Mouse (Mus musculus): ENCODE results near the gene Dcaf11. TPM values are rescaled to one million over a fixed set of nuclear protein-coding genes. Genes with fewer than 3 reads are reported as not detected.

Dcaf11 gene
- polyA plus RNA-seq, 1 experiment: 25.6 TPM

GRCm38 (mm10) chr14:55584303-55584701, 24.5 kb downstream of the Dcaf11 start:
- peak overlapping the region; percentile 7; the same call in 1 of the 2 replicates for H3K9ac ChIP-seq (ENCODE audit: low read depth, poor library complexity, severe bottlenecking)
- peaks cover 9% of the 10 kb centered on the region for H3K36me3 ChIP-seq (ENCODE audit: control insufficient read depth, insufficient read depth, low read length, poor library complexity, severe bottlenecking)
- no peak for TF ChIP-seq CTCF (IDR thresholded peaks at IDR 0.05; ENCODE audit: low read depth, low read length)
- TF ChIP-seq POLR2A (IDR thresholded peaks at IDR 0.05; ENCODE audit: insufficient read depth, low read length): no peak
- TF ChIP-seq EP300 (IDR thresholded peaks at IDR 0.05; ENCODE audit: insufficient read depth, low read depth, low read length): no peak

GRCm38 (mm10) chr14:55584702-55585565, 25.1 kb downstream of the Dcaf11 start, which contains the start of gene Emc9:
Gene Emc9 (minus strand): TSS chr14:55585302.
- TF ChIP-seq CTCF (IDR thresholded peaks at IDR 0.05; ENCODE audit: low read depth, low read length) (no peak), POLR2A (IDR thresholded peaks at IDR 0.05; ENCODE audit: insufficient read depth, low read length) (peak; percentile 27)
- Histone ChIP-seq H3K4me3 (ENCODE audit: low read depth, low read length) (peak within 1 kb of the TSS; percentile 65), H3K9me3 (replicated peaks; ENCODE audit: control insufficient read depth, insufficient read depth, low read length, poor library complexity, severe bottlenecking) (no peaks in the 10 kb centered on the region), H3K4me1 (ENCODE audit: control insufficient read depth, insufficient read depth, low read length) (peaks cover under 1% of the 10 kb centered on the region), H3K9ac (ENCODE audit: low read depth, poor library complexity, severe bottlenecking) (peak within 1 kb of the TSS; percentile 29), H3K27ac (ENCODE audit: insufficient read depth, low read length) (peak within 1 kb of the TSS; percentile 65), H3K36me3 (ENCODE audit: control insufficient read depth, insufficient read depth, low read length, poor library complexity, severe bottlenecking) (peaks cover 9% of the 10 kb centered on the region), H3K27me3 (ENCODE audit: control insufficient read depth, insufficient read depth, low read length, poor library complexity, severe bottlenecking) (no peaks in the 10 kb centered on the region)

More at GRCm38 (mm10) chr14:55584303-55584701, 24.5 kb downstream of the Dcaf11 start:
- H3K27ac ChIP-seq (ENCODE audit: insufficient read depth, low read length): no peak overlapping the region
- peak overlapping the region; percentile 65 for H3K4me3 ChIP-seq (ENCODE audit: low read depth, low read length)
- peaks cover 3% of the 10 kb centered on the region for H3K4me1 ChIP-seq (ENCODE audit: control insufficient read depth, insufficient read depth, low read length)
- H3K9me3 ChIP-seq (replicated peaks; ENCODE audit: control insufficient read depth, insufficient read depth, low read length, poor library complexity, severe bottlenecking): no peaks in the 10 kb centered on the region
- H3K27me3 ChIP-seq (ENCODE audit: control insufficient read depth, insufficient read depth, low read length, poor library complexity, severe bottlenecking): no peaks in the 10 kb centered on the region

GRCm38 (mm10) chr14:55585566-55585960, 25.8 kb downstream of the Dcaf11 start:
- Histone ChIP-seq H3K4me1 (ENCODE audit: control insufficient read depth, insufficient read depth, low read length) (no peaks in the 10 kb centered on the region), H3K27me3 (ENCODE audit: control insufficient read depth, insufficient read depth, low read length, poor library complexity, severe bottlenecking) (no peaks in the 10 kb centered on the region), H3K9ac (ENCODE audit: low read depth, poor library complexity, severe bottlenecking) (peak overlapping the region; percentile 29; the same call in 1 of the 2 replicates), H3K9me3 (replicated peaks; ENCODE audit: control insufficient read depth, insufficient read depth, low read length, poor library complexity, severe bottlenecking) (no peaks in the 10 kb centered on the region), H3K4me3 (ENCODE audit: low read depth, low read length) (peak overlapping the region; percentile 20; the same call in 1 of the 2 replicates), H3K27ac (ENCODE audit: insufficient read depth, low read length) (peak overlapping the region; percentile 65), H3K36me3 (ENCODE audit: control insufficient read depth, insufficient read depth, low read length, poor library complexity, severe bottlenecking) (peaks cover 9% of the 10 kb centered on the region)
- no peak for TF ChIP-seq CTCF (IDR thresholded peaks at IDR 0.05; ENCODE audit: low read depth, low read length)
- no peak for TF ChIP-seq POLR2A (IDR thresholded peaks at IDR 0.05; ENCODE audit: insufficient read depth, low read length)
- TF ChIP-seq EP300 (IDR thresholded peaks at IDR 0.05; ENCODE audit: insufficient read depth, low read depth, low read length): no peak

GRCm38 (mm10) chr14:55586149-55586548, 26.3 kb downstream of the Dcaf11 start:
- no peak for TF ChIP-seq CTCF (IDR thresholded peaks at IDR 0.05; ENCODE audit: low read depth, low read length)
- TF ChIP-seq EP300 (IDR thresholded peaks at IDR 0.05; ENCODE audit: insufficient read depth, low read depth, low read length): no peak
- Histone ChIP-seq H3K9ac (ENCODE audit: low read depth, poor library complexity, severe bottlenecking) (peak overlapping the region; percentile 29; the same call in 1 of the 2 replicates), H3K36me3 (ENCODE audit: control insufficient read depth, insufficient read depth, low read length, poor library complexity, severe bottlenecking) (peaks cover 3% of the 10 kb centered on the region; the same call in 1 of the 2 replicates), H3K4me1 (ENCODE audit: control insufficient read depth, insufficient read depth, low read length) (no peaks in the 10 kb centered on the region), H3K9me3 (replicated peaks; ENCODE audit: control insufficient read depth, insufficient read depth, low read length, poor library complexity, severe bottlenecking) (no peaks in the 10 kb centered on the region), H3K27me3 (ENCODE audit: control insufficient read depth, insufficient read depth, low read length, poor library complexity, severe bottlenecking) (no peaks in the 10 kb centered on the region), H3K27ac (ENCODE audit: insufficient read depth, low read length) (no peak overlapping the region), H3K4me3 (ENCODE audit: low read depth, low read length) (no peak overlapping the region)

- Histone ChIP-seq H3K9ac (ENCODE audit: low read depth, poor library complexity, severe bottlenecking) (no peak overlapping the region), H3K4me1 (ENCODE audit: control insufficient read depth, insufficient read depth, low read length) (no peaks in the 10 kb centered on the region), H3K27ac (ENCODE audit: insufficient read depth, low read length) (no peak overlapping the region), H3K9me3 (replicated peaks; ENCODE audit: control insufficient read depth, insufficient read depth, low read length, poor library complexity, severe bottlenecking) (no peaks in the 10 kb centered on the region), H3K36me3 (ENCODE audit: control insufficient read depth, insufficient read depth, low read length, poor library complexity, severe bottlenecking) (no peaks in the 10 kb centered on the region; the same call in 1 of the 2 replicates), H3K4me3 (ENCODE audit: low read depth, low read length) (no peak overlapping the region), H3K27me3 (ENCODE audit: control insufficient read depth, insufficient read depth, low read length, poor library complexity, severe bottlenecking) (no peaks in the 10 kb centered on the region)
- no peak for TF ChIP-seq EP300 (IDR thresholded peaks at IDR 0.05; ENCODE audit: insufficient read depth, low read depth, low read length)
- TF ChIP-seq POLR2A (IDR thresholded peaks at IDR 0.05; ENCODE audit: insufficient read depth, low read length): no peak
- TF ChIP-seq CTCF (IDR thresholded peaks at IDR 0.05; ENCODE audit: low read depth, low read length): no peak
Measured at GRCm38 (mm10) chr14:55589271-55589670, 29.5 kb downstream of the Dcaf11 start.
